Mouse (Mus musculus) heart, embryonic 10.5 days (tissue): Measurements from ENCODE around the gene Izumo1. TPM values are rescaled to one million over a fixed set of nuclear protein-coding genes. Genes with fewer than 3 reads are reported as not detected.
A peak's percentile ranks its signal among the peaks of the same experiment; 100 is the strongest.
"Not testable (repeated sequence)": the region's sequence is repeated elsewhere in the genome, so short reads cannot be mapped to it uniquely, and the experiment has no call there.

Experiments used
- DNase-seq: peaks from one replicate; pipeline ENCODE4 v3.0.0-alpha.2; 2017; ENCODE audit warnings: low spot score
- H3K27ac ChIP-seq: fragments of 300-500 bp; sonication (generic); 2 replicates; pipeline ENCODE4 v1.5.1; 2016; ENCODE audit warnings: mild to moderate bottlenecking
- H3K27me3 ChIP-seq: fragments of 300-500 bp; sonication (generic); 2 replicates; pipeline ENCODE4 v1.6.1; 2016; ENCODE audit warnings: mild to moderate bottlenecking; ENCODE audit not compliant: poor library complexity, insufficient read depth, severe bottlenecking
- H3K36me3 ChIP-seq: fragments of 300-500 bp; sonication (generic); 2 replicates; pipeline ENCODE4 v1.6.1; 2016; ENCODE audit warnings: mild to moderate bottlenecking, moderate library complexity
- H3K4me1 ChIP-seq: fragments of 300-500 bp; sonication (generic); 2 replicates; pipeline ENCODE4 v1.6.1; 2016; ENCODE audit warnings: mild to moderate bottlenecking
- H3K4me3 ChIP-seq: fragments of 300-500 bp; sonication (generic); 2 replicates; pipeline ENCODE4 v1.5.1; 2016; ENCODE audit warnings: mild to moderate bottlenecking, moderate library complexity
- H3K9me3 ChIP-seq: fragments of 300-500 bp; sonication (generic); 2 replicates; pipeline ENCODE4 v1.6.1; 2016; ENCODE audit warnings: mild to moderate bottlenecking, moderate library complexity
- WGBS: fragments of 180-500 bp; shearing (Covaris S2); methylation state at CpG from one replicate; pipeline ENCODE4 v1.1.7; 2016; 5-methylcytosine and 5-hydroxymethylcytosine counted together
- polyA plus RNA-seq: library from polyadenylated mRNA; unstranded; fragments of >200 nt; fragmentation: Nextera tagmentation; extraction: Ambion mirVana; gene quantifications from 2 replicates; pipeline ENCODE4 v1.2.1, GENCODE M21; 2016

Izumo1 gene
- polyA plus RNA-seq, 1 experiment from 2014 or later: 0.49 TPM

GRCm38 (mm10) chr7:45650484-45650883, 28.9 kb downstream of the Izumo1 start:
- H3K4me3 ChIP-seq, H3K9me3 ChIP-seq, H3K36me3 ChIP-seq, DNase-seq, H3K27me3 ChIP-seq: not testable (repeated sequence)
- H3K27ac ChIP-seq: peak overlapping the region; percentile 85
- 91% methylated on average over 20 of the region's 20 CpGs for WGBS
- H3K4me1 ChIP-seq: peaks cover 29% of the 10 kb centered on the region

GRCm38 (mm10) chr7:45654424-45655047, 32.9 kb downstream of the Izumo1 start:
- DNase-seq: no peak
- H3K4me3 ChIP-seq: peak overlapping the region; percentile 43
- no peaks in the 10 kb centered on the region for H3K27me3 ChIP-seq
- H3K27ac ChIP-seq: peak overlapping the region; percentile 60
- no peaks in the 10 kb centered on the region for H3K36me3 ChIP-seq
- H3K4me1 ChIP-seq: peaks cover 16% of the 10 kb centered on the region
- no peaks in the 10 kb centered on the region for H3K9me3 ChIP-seq
- WGBS: 23% methylated on average over 17 of the region's 17 CpGs

- Histone ChIP-seq H3K9me3 (no peaks in the 10 kb centered on the region), H3K27me3 (no peaks in the 10 kb centered on the region), H3K4me1 (peaks cover 25% of the 10 kb centered on the region), H3K4me3 (no peak overlapping the region), H3K36me3 (no peaks in the 10 kb centered on the region), H3K27ac (no peak overlapping the region)
- WGBS: 81% methylated on average over 11 of the region's 11 CpGs
- no peak for DNase-seq
These were observed 39.3 kb downstream of the Izumo1 start for GRCm38 (mm10) chr7:45660746-45661478.

GRCm38 (mm10) chr7:45661702-45662101, 40.1 kb downstream of the Izumo1 start:
- H3K4me1 ChIP-seq: peaks cover 25% of the 10 kb centered on the region
- WGBS: 88% methylated on average over 6 of the region's 6 CpGs

GRCm38 (mm10) chr7:45665303-45666138, 43.9 kb downstream of the Izumo1 start:
- no peak overlapping the region for H3K4me3 ChIP-seq
- H3K9me3 ChIP-seq: no peaks in the 10 kb centered on the region
- H3K36me3 ChIP-seq: no peaks in the 10 kb centered on the region
- 58% methylated on average over 13 of the region's 13 CpGs for WGBS
- no peaks in the 10 kb centered on the region for H3K27me3 ChIP-seq
- H3K27ac ChIP-seq: no peak overlapping the region
- peaks cover 25% of the 10 kb centered on the region for H3K4me1 ChIP-seq
- no peak for DNase-seq

More at GRCm38 (mm10) chr7:45661702-45662101, 40.1 kb downstream of the Izumo1 start:
- DNase-seq, H3K4me3 ChIP-seq, H3K9me3 ChIP-seq, H3K27ac ChIP-seq, H3K36me3 ChIP-seq, H3K27me3 ChIP-seq: not testable (repeated sequence)

GRCm38 (mm10) chr7:45666161-45666560, 44.5 kb downstream of the Izumo1 start, which contains the start of gene Fut2:
TSS of gene Fut2 (minus strand) at chr7:45666394.
- WGBS: 82% methylated on average over 7 of the region's 7 CpGs
- DNase-seq: no peak
- Histone ChIP-seq H3K27me3 (no peaks in the 10 kb centered on the region), H3K36me3 (no peaks in the 10 kb centered on the region), H3K27ac (no peak within 1 kb of the TSS), H3K4me3 (no peak within 1 kb of the TSS), H3K9me3 (no peaks in the 10 kb centered on the region), H3K4me1 (peaks cover 25% of the 10 kb centered on the region)

- Histone ChIP-seq H3K27me3 (no peaks in the 10 kb centered on the region), H3K36me3 (no peaks in the 10 kb centered on the region), H3K4me1 (peaks cover 25% of the 10 kb centered on the region), H3K4me3 (no peak overlapping the region), H3K9me3 (no peaks in the 10 kb centered on the region), H3K27ac (no peak overlapping the region)
- WGBS: 60% methylated on average over 14 of the region's 14 CpGs
- DNase-seq: no peak
These were observed 46.1 kb downstream of the Izumo1 start for GRCm38 (mm10) chr7:45667761-45668160.

GRCm38 (mm10) chr7:45668921-45669320, 47.3 kb downstream of the Izumo1 start:
- Histone ChIP-seq H3K4me1 (peaks cover 17% of the 10 kb centered on the region), H3K27ac (no peak overlapping the region), H3K9me3 (no peaks in the 10 kb centered on the region), H3K27me3 (no peaks in the 10 kb centered on the region), H3K36me3 (no peaks in the 10 kb centered on the region), H3K4me3 (no peak overlapping the region)
- WGBS: 93% methylated on average over 9 of the region's 9 CpGs
- no peak for DNase-seq

- Histone ChIP-seq H3K4me3 (no peak overlapping the region), H3K36me3 (no peaks in the 10 kb centered on the region), H3K27me3 (peaks cover 3% of the 10 kb centered on the region; the same call in 1 of the 2 replicates), H3K4me1 (peaks cover 28% of the 10 kb centered on the region), H3K9me3 (no peaks in the 10 kb centered on the region), H3K27ac (0 out of 2 replicates have a peak overlapping the region, but pooled peaks have one; percentile 29)
- DNase-seq: no peak
- 66% methylated on average over 7 of the region's 7 CpGs for WGBS
These were observed 56.1 kb downstream of the Izumo1 start for GRCm38 (mm10) chr7:45677627-45678295.

Other genes with a start within 250 kb of the Izumo1 start
- gene Snrnp70, start 226.1 kb upstream of the Izumo1 start, polyA plus RNA-seq: 173 and 241 TPM in 2 replicates
- gene Kcna7, start 216.2 kb upstream of the Izumo1 start, polyA plus RNA-seq: 0.28 and 0.45 TPM in 2 replicates
- gene Ntf5, start 208.1 kb upstream of the Izumo1 start, polyA plus RNA-seq: 1.5 and 2.6 TPM in 2 replicates
- not detected in 2 replicates for gene Lhb, start 201.0 kb upstream of the Izumo1 start, polyA plus RNA-seq
- gene Gys1, start 187.0 kb upstream of the Izumo1 start, polyA plus RNA-seq: 79.9 and 124 TPM in 2 replicates
- gene Ruvbl2, start 183.7 kb upstream of the Izumo1 start, polyA plus RNA-seq: 121 and 175 TPM in 2 replicates
- 4,578 and 4,939 TPM in 2 replicates for gene Ftl1, start 161.9 kb upstream of the Izumo1 start, polyA plus RNA-seq
- 187 and 244 TPM in 2 replicates for gene Bax, start 154.9 kb upstream of the Izumo1 start, polyA plus RNA-seq
- 2.6 and 2.9 TPM in 2 replicates for gene Tulp2, start 139.9 kb upstream of the Izumo1 start, polyA plus RNA-seq
- not detected in 2 replicates for gene Gm45808, start 135.0 kb upstream of the Izumo1 start, polyA plus RNA-seq
- 5.8 and 6.1 TPM in 2 replicates for gene Dhdh, start 133.0 kb upstream of the Izumo1 start, polyA plus RNA-seq
- 163 and 198 TPM in 2 replicates for gene Nucb1, start 111.4 kb upstream of the Izumo1 start, polyA plus RNA-seq
- 28.2 and 31.2 TPM in 2 replicates for gene Ppp1r15a, start 95.5 kb upstream of the Izumo1 start, polyA plus RNA-seq
- 0.59 and 0.64 TPM in 2 replicates for gene Plekha4, start 95.5 kb upstream of the Izumo1 start, polyA plus RNA-seq
- gene Hsd17b14, start 66.9 kb upstream of the Izumo1 start, polyA plus RNA-seq: 0.42 and 1.2 TPM in 2 replicates
- 76.7 and 80.8 TPM in 2 replicates for gene Bcat2, start 51.7 kb upstream of the Izumo1 start, polyA plus RNA-seq
- not detected in 2 replicates for gene Fgf21, start 6.3 kb upstream of the Izumo1 start, polyA plus RNA-seq
- not detected in 2 replicates for gene Fut1, start 4.5 kb upstream of the Izumo1 start, polyA plus RNA-seq
- 17.6 and 20.5 TPM in 2 replicates for gene Rasip1, start 5.7 kb downstream of the Izumo1 start, polyA plus RNA-seq
- 1.9 and 2.3 TPM in 2 replicates for gene Mamstr, start 18.2 kb downstream of the Izumo1 start, polyA plus RNA-seq
- gene Fut2, start 44.6 kb downstream of the Izumo1 start, polyA plus RNA-seq: 1.1 and 1.3 TPM in 2 replicates
- 0.13 and 0.14 TPM in 2 replicates for gene Ntn5, start 62.2 kb downstream of the Izumo1 start, polyA plus RNA-seq
- gene Sec1, start 72.6 kb downstream of the Izumo1 start, polyA plus RNA-seq: 0.51 and 0.75 TPM in 2 replicates
- 3.1 and 5.1 TPM in 2 replicates for gene Car11, start 78.0 kb downstream of the Izumo1 start, polyA plus RNA-seq
- gene Dbp, start 83.3 kb downstream of the Izumo1 start, polyA plus RNA-seq: 2.7 and 3.2 TPM in 2 replicates
- gene Rpl18, start 93.6 kb downstream of the Izumo1 start, polyA plus RNA-seq: 860 and 1,046 TPM in 2 replicates
- 24.7 and 29.3 TPM in 2 replicates for gene Sphk2, start 96.2 kb downstream of the Izumo1 start, polyA plus RNA-seq
- 0.76 and 1.2 TPM in 2 replicates for gene Fam83e, start 99.4 kb downstream of the Izumo1 start, polyA plus RNA-seq
- not detected in 2 replicates for gene Spaca4, start 104.0 kb downstream of the Izumo1 start, polyA plus RNA-seq
- gene Lmtk3, start 161.9 kb downstream of the Izumo1 start, polyA plus RNA-seq: 0.57 and 1.8 TPM in 2 replicates
- gene Sult2b1, start 162.9 kb downstream of the Izumo1 start, polyA plus RNA-seq: 0.46 and 0.79 TPM in 2 replicates
- 99.1 and 124 TPM in 2 replicates for gene Cyth2, start 192.8 kb downstream of the Izumo1 start, polyA plus RNA-seq
- gene Kcnj14, start 203.0 kb downstream of the Izumo1 start, polyA plus RNA-seq: 0.90 and 1.4 TPM in 2 replicates
- gene Grwd1, start 209.1 kb downstream of the Izumo1 start, polyA plus RNA-seq: 69.8 and 97.9 TPM in 2 replicates